Mouse (Mus musculus) hindbrain, embryonic 11.5 days (tissue): ENCODE measurements around the gene Rftn1. TPM values are rescaled to one million over a fixed set of nuclear protein-coding genes. Genes with fewer than 3 reads are reported as not detected.

ENCODE experiments used
- ATAC-seq: fragments of 200-750 bp; cut with Nextera tagmentation; 2 replicates; pipeline ENCODE4 v1.8.0; 2017; ENCODE audit warnings: mild to moderate bottlenecking, moderate TSS enrichment, moderate library complexity; ENCODE audit not compliant: low FRiP score
- DNase-seq: peaks from one replicate; pipeline ENCODE4 v3.0.0-alpha.2; 2015; ENCODE audit warnings: low spot score
- H3K27ac ChIP-seq: fragments of 300-500 bp; sonication (generic); 2 replicates; pipeline ENCODE4 v1.5.1; 2014; ENCODE audit warnings: mild to moderate bottlenecking, low read depth, low read length
- H3K27me3 ChIP-seq: fragments of 300-500 bp; sonication (generic); 2 replicates; pipeline ENCODE4 v1.6.1; 2014; ENCODE audit warnings: mild to moderate bottlenecking, low read length, moderate library complexity, mixed read lengths; ENCODE audit not compliant: control insufficient read depth, insufficient read depth
- H3K36me3 ChIP-seq: fragments of 300-500 bp; sonication (generic); 2 replicates; pipeline ENCODE4 v1.6.1; 2014; ENCODE audit warnings: mild to moderate bottlenecking, low read length, moderate library complexity, mixed read lengths; ENCODE audit not compliant: control insufficient read depth, insufficient read depth
- H3K4me1 ChIP-seq: fragments of 300-500 bp; sonication (generic); replicated peaks from 2 replicates; pipeline ENCODE4 v1.6.1; 2014; ENCODE audit warnings: low read length, mixed read lengths; ENCODE audit not compliant: control insufficient read depth, insufficient read depth
- H3K4me2 ChIP-seq: fragments of 300-500 bp; sonication (generic); replicated peaks from 2 replicates; pipeline ENCODE4 v1.6.1; 2014; ENCODE audit warnings: mild to moderate bottlenecking, low read depth, low read length
- H3K4me3 ChIP-seq: fragments of 300-500 bp; sonication (generic); 2 replicates; pipeline ENCODE4 v1.5.1; 2014; ENCODE audit warnings: low read depth, low read length
- H3K9ac ChIP-seq: fragments of 300-500 bp; sonication (generic); 2 replicates; pipeline ENCODE4 v1.6.1; 2014; ENCODE audit warnings: low read depth, low read length
- H3K9me3 ChIP-seq: fragments of 300-500 bp; sonication (generic); 2 replicates; pipeline ENCODE4 v1.6.1; 2016; ENCODE audit warnings: low read length; ENCODE audit not compliant: control insufficient read depth
- WGBS: fragments of 180-500 bp; shearing (Covaris S2); extraction: QIAGEN DNeasy Blood & Tissue Kit; methylation state at CpG from one replicate; pipeline ENCODE4 v1.1.7; 2014; 5-methylcytosine and 5-hydroxymethylcytosine counted together
- polyA plus RNA-seq: library from polyadenylated mRNA; unstranded; fragments of >200 nt; fragmentation: Nextera tagmentation; extraction: Ambion mirVana; gene quantifications from 2 replicates; pipeline ENCODE4 v1.2.1, GENCODE M21; 2014

Gene Rftn1
- polyA plus RNA-seq, 1 experiment from 2014 or later = 5.6 TPM

GRCm38 (mm10) chr17:49987095-49987494, 203.4 kb downstream of the Rftn1 start:
- Histone ChIP-seq H3K27ac (no peak overlapping the region), H3K9ac (no peak overlapping the region), H3K9me3 (no peaks in the 10 kb centered on the region), H3K4me1 (no peaks in the 10 kb centered on the region), H3K4me2 (no peak overlapping the region), H3K27me3 (no peaks in the 10 kb centered on the region), H3K36me3 (no peaks in the 10 kb centered on the region), H3K4me3 (no peak overlapping the region)
- no peak for DNase-seq
- WGBS = 94% methylated on average over 6 of the region's 6 CpGs
- no peak for ATAC-seq

- ATAC-seq = no peak
- no peaks in the 10 kb centered on the region for H3K36me3 ChIP-seq
- no peak overlapping the region for H3K9ac ChIP-seq
- no peak overlapping the region for H3K4me2 ChIP-seq
- no peaks in the 10 kb centered on the region for H3K4me1 ChIP-seq
- H3K27me3 ChIP-seq = no peaks in the 10 kb centered on the region
- H3K4me3 ChIP-seq = no peak overlapping the region
- H3K27ac ChIP-seq = no peak overlapping the region
- H3K9me3 ChIP-seq = peaks cover 5% of the 10 kb centered on the region
- 75% methylated on average over 5 of the region's 5 CpGs for WGBS
- DNase-seq = no peak
These were observed 207.0 kb downstream of the Rftn1 start for GRCm38 (mm10) chr17:49983478-49983877.

GRCm38 (mm10) chr17:49982611-49983390, 207.7 kb downstream of the Rftn1 start:
- H3K4me3 ChIP-seq = no peak overlapping the region
- H3K9ac ChIP-seq = no peak overlapping the region
- ATAC-seq (no peak), DNase-seq (no peak)
- no peaks in the 10 kb centered on the region for H3K27me3 ChIP-seq
- 80% methylated on average over 6 of the region's 6 CpGs for WGBS
- H3K4me1 ChIP-seq = no peaks in the 10 kb centered on the region
- H3K36me3 ChIP-seq = no peaks in the 10 kb centered on the region
- no peak overlapping the region for H3K27ac ChIP-seq
- H3K9me3 ChIP-seq = peaks cover 5% of the 10 kb centered on the region
- no peak overlapping the region for H3K4me2 ChIP-seq

DNA sequence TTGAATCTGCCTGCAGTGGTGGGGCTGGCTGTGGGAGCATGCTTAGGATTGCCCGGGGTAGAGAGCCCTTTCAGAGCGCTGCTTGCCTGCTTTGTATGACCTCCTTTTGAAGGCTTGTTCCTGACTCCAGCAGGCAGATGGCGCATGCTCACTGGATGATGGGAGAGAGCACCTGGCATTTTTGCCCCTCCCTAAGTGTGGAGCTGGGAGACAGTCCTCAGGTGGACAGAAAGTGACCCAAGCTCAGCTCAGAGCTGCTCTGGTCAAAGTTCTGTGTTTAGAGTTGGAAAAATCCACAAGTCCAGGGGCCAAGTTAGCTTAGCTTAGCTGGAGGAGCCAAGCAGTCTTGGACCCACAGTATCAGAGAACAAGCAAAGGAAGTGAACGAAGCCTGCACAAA, 208.9 kb downstream of the Rftn1 start:
- Histone ChIP-seq H3K9ac (no peak overlapping the region), H3K9me3 (peaks cover 5% of the 10 kb centered on the region), H3K4me1 (no peaks in the 10 kb centered on the region), H3K4me3 (no peak overlapping the region), H3K27ac (no peak overlapping the region), H3K4me2 (no peak overlapping the region), H3K27me3 (no peaks in the 10 kb centered on the region), H3K36me3 (no peaks in the 10 kb centered on the region)
- no peak for ATAC-seq
- 91% methylated on average over 4 of the region's 4 CpGs for WGBS
- DNase-seq = no peak

GRCm38 (mm10) chr17:49979761-49980285, 210.7 kb downstream of the Rftn1 start:
- DNase-seq (no peak), ATAC-seq (no peak)
- no peak overlapping the region for H3K4me3 ChIP-seq
- H3K36me3 ChIP-seq = no peaks in the 10 kb centered on the region
- H3K4me2 ChIP-seq = no peak overlapping the region
- WGBS = 85% methylated on average over 4 of the region's 4 CpGs
- no peaks in the 10 kb centered on the region for H3K4me1 ChIP-seq
- H3K27ac ChIP-seq = no peak overlapping the region
- no peak overlapping the region for H3K9ac ChIP-seq
- peaks cover 5% of the 10 kb centered on the region for H3K9me3 ChIP-seq
- H3K27me3 ChIP-seq = no peaks in the 10 kb centered on the region

GRCm38 (mm10) chr17:49977424-49977790, 213.1 kb downstream of the Rftn1 start:
- Histone ChIP-seq H3K27me3 (no peaks in the 10 kb centered on the region), H3K27ac (no peak overlapping the region), H3K4me3 (no peak overlapping the region), H3K4me1 (no peaks in the 10 kb centered on the region), H3K9ac (no peak overlapping the region), H3K36me3 (no peaks in the 10 kb centered on the region), H3K4me2 (no peak overlapping the region), H3K9me3 (peaks cover 5% of the 10 kb centered on the region)
- DNase-seq (no peak), ATAC-seq (no peak)
- 86% methylated on average over 3 of the region's 3 CpGs for WGBS

DNA sequence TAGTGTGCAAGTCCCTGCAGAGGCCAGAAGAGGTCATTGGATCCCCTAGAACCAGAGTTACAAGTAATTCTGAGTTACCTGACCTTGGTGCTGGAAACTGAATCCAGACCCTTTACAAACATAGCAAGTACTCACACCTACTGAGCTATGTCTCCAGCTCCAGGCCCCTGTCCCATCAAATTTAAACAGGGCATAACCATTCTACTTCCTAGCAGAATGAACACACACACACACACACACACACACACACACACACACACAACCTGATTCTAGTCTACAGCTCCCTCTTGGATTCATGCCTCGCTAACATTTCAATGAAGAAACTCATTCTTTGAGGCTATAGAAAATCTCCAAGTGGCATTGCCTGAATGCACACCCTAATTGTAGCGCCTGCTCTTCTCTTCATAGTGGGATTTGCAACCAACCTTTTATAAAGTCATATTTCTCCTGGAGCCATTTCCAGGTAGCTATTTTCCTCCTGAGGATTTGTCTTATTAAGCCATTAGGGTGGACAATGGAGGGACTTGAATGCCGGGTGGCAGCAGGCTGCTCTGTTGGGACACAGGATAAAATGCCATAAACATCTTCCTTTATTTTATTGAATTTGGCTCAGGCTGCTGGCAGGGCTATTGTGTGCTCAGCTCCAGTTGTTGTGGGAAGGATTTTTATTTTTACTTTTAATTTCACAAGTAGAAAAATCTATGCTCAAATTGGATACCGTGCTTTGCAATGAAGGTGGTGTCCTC, 213.6 kb downstream of the Rftn1 start:
- H3K9me3 ChIP-seq = peaks cover 5% of the 10 kb centered on the region
- ATAC-seq (no peak), DNase-seq (no peak)
- H3K27me3 ChIP-seq = no peaks in the 10 kb centered on the region
- H3K4me2 ChIP-seq = no peak overlapping the region
- H3K9ac ChIP-seq = no peak overlapping the region
- no peaks in the 10 kb centered on the region for H3K36me3 ChIP-seq
- H3K4me1 ChIP-seq = no peaks in the 10 kb centered on the region
- WGBS = 86% methylated on average over 4 of the region's 4 CpGs
- no peak overlapping the region for H3K4me3 ChIP-seq
- H3K27ac ChIP-seq = no peak overlapping the region

DNA sequence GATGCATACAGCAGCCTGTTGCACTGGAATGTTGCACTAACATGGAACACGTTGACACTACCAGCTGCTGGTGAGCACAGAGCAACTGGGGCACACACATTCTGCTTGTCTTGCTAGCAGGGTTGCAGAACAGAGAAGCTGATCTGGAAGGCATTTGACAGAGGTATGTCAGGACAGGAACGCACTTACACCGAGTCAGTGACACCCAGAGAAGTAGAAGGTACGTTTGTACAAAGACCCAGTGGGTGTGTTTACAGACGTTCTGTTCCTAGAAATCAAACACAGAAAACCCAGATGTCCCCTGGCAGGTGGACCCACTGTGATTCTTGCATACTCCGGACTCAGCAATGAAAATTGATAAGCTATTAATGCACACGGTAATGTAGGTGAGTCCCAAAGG, 215.0 kb downstream of the Rftn1 start:
- Histone ChIP-seq H3K27me3 (no peaks in the 10 kb centered on the region), H3K36me3 (no peaks in the 10 kb centered on the region), H3K27ac (no peak overlapping the region), H3K9ac (no peak overlapping the region), H3K4me1 (no peaks in the 10 kb centered on the region), H3K9me3 (peaks cover 4% of the 10 kb centered on the region), H3K4me3 (no peak overlapping the region), H3K4me2 (no peak overlapping the region)
- no peak for DNase-seq
- no peak for ATAC-seq
- 78% methylated on average over 7 of the region's 7 CpGs for WGBS

GRCm38 (mm10) chr17:49974996-49975395, 215.5 kb downstream of the Rftn1 start:
- H3K27ac ChIP-seq = no peak overlapping the region
- H3K4me2 ChIP-seq = no peak overlapping the region
- no peaks in the 10 kb centered on the region for H3K27me3 ChIP-seq
- no peaks in the 10 kb centered on the region for H3K9me3 ChIP-seq
- no peak overlapping the region for H3K9ac ChIP-seq
- H3K4me3 ChIP-seq = no peak overlapping the region
- H3K4me1 ChIP-seq = no peaks in the 10 kb centered on the region
- ATAC-seq (no peak), DNase-seq (no peak)
- H3K36me3 ChIP-seq = no peaks in the 10 kb centered on the region
- 88% methylated on average over 6 of the region's 6 CpGs for WGBS
